Mouse (Mus musculus) liver, embryonic 15.5 days (tissue): Measurements from ENCODE around the gene Zfp740. TPM values are rescaled to one million over a fixed set of nuclear protein-coding genes. Genes with fewer than 3 reads are reported as not detected.

Experiments used
- ATAC-seq: fragments of 200-750 bp; cut with Nextera tagmentation; 2 replicates; pipeline ENCODE4 v1.8.0; 2017; ENCODE audit warnings: moderate number of reproducible peaks, mild to moderate bottlenecking, moderate library complexity; ENCODE audit not compliant: insufficient read depth
- H3K27ac ChIP-seq: fragments of 300-500 bp; sonication (generic); replicated peaks from 2 replicates; pipeline ENCODE4 v1.5.1; 2015; ENCODE audit warnings: mild to moderate bottlenecking, inconsistent platforms
- H3K27me3 ChIP-seq: fragments of 300-500 bp; sonication (generic); 2 replicates; pipeline ENCODE4 v1.6.1; 2015; ENCODE audit warnings: mild to moderate bottlenecking, inconsistent platforms
- H3K36me3 ChIP-seq: fragments of 300-500 bp; sonication (generic); replicated peaks from 2 replicates; pipeline ENCODE4 v1.6.1; 2015; ENCODE audit warnings: moderate library complexity, mild to moderate bottlenecking, inconsistent platforms
- H3K4me1 ChIP-seq: fragments of 300-500 bp; sonication (generic); replicated peaks from 2 replicates; pipeline ENCODE4 v1.6.1; 2015; ENCODE audit warnings: inconsistent platforms
- H3K4me2 ChIP-seq: fragments of 300-500 bp; sonication (generic); 2 replicates; pipeline ENCODE4 v1.6.1; 2015; ENCODE audit warnings: moderate library complexity, mild to moderate bottlenecking, inconsistent platforms
- H3K4me3 ChIP-seq: fragments of 300-500 bp; sonication (generic); replicated peaks from 2 replicates; pipeline ENCODE4 v1.5.1; 2015; ENCODE audit warnings: mild to moderate bottlenecking, inconsistent platforms
- H3K9ac ChIP-seq: fragments of 300-500 bp; sonication (generic); 2 replicates; pipeline ENCODE4 v1.6.1; 2015; ENCODE audit warnings: moderate library complexity, mild to moderate bottlenecking, inconsistent platforms
- H3K9me3 ChIP-seq: fragments of 300-500 bp; sonication (generic); replicated peaks from 2 replicates; pipeline ENCODE4 v1.6.1; 2016; ENCODE audit warnings: inconsistent platforms
- WGBS: fragments of 180-500 bp; shearing (Covaris S2); methylation state at CpG from one replicate; pipeline ENCODE4 v1.1.7; 2015; ENCODE audit warnings: mixed read lengths; ENCODE audit not compliant: insufficient replicate concordance; 5-methylcytosine and 5-hydroxymethylcytosine counted together
- polyA plus RNA-seq: library from polyadenylated mRNA; unstranded; fragments of >200 nt; fragmentation: Nextera tagmentation; extraction: Ambion mirVana; gene quantifications from 2 replicates; pipeline ENCODE4 v1.2.1, GENCODE M21; 2015

Gene Zfp740
- polyA plus RNA-seq, 1 experiment from 2014 or later: 15.3 TPM

GRCm38 (mm10) chr15:102243229-102244190 lies 40.5 kb downstream of the Zfp740 start:
- Histone ChIP-seq H3K4me3 (no peak overlapping the region; the same call in 1 of the 2 replicates), H3K9ac (peak overlapping the region; percentile 21; the same call in 1 of the 2 replicates), H3K27ac (peak overlapping the region; percentile 60), H3K9me3 (no peaks in the 10 kb centered on the region), H3K4me2 (peak overlapping the region; percentile 40), H3K36me3 (no peaks in the 10 kb centered on the region), H3K4me1 (peaks cover 46% of the 10 kb centered on the region), H3K27me3 (peaks cover 94% of the 10 kb centered on the region)
- no peak for ATAC-seq
- WGBS: 13% methylated on average over 22 of the region's 22 CpGs

- peak overlapping the region; percentile 56 for H3K4me3 ChIP-seq
- no peak overlapping the region for H3K9ac ChIP-seq
- ATAC-seq: no peak
- peaks cover 48% of the 10 kb centered on the region for H3K4me1 ChIP-seq
- H3K4me2 ChIP-seq: peak overlapping the region; percentile 74
- peaks cover 94% of the 10 kb centered on the region for H3K27me3 ChIP-seq
- H3K27ac ChIP-seq: 0 out of 2 replicates have a peak overlapping the region, but pooled peaks have one; percentile 60
- no peaks in the 10 kb centered on the region for H3K36me3 ChIP-seq
- no peaks in the 10 kb centered on the region for H3K9me3 ChIP-seq
- WGBS: 39% methylated on average over 19 of the region's 19 CpGs
Measured at GRCm38 (mm10) chr15:102244306-102245191, 41.5 kb downstream of the Zfp740 start.

GRCm38 (mm10) chr15:102245461-102245881 lies 42.4 kb downstream of the Zfp740 start:
- Histone ChIP-seq H3K27me3 (peaks cover 97% of the 10 kb centered on the region), H3K4me2 (peak overlapping the region; percentile 74), H3K9me3 (no peaks in the 10 kb centered on the region), H3K27ac (peak overlapping the region; percentile 80), H3K4me3 (peak overlapping the region; percentile 56), H3K36me3 (no peaks in the 10 kb centered on the region), H3K4me1 (peaks cover 48% of the 10 kb centered on the region), H3K9ac (peak overlapping the region; percentile 33; the same call in 1 of the 2 replicates)
- WGBS: 19% methylated on average over 14 of the region's 14 CpGs
- ATAC-seq: no peak

- H3K27ac ChIP-seq: peak overlapping the region; percentile 80
- H3K27me3 ChIP-seq: peaks cover 97% of the 10 kb centered on the region
- peak overlapping the region; percentile 74 for H3K4me2 ChIP-seq
- H3K9me3 ChIP-seq: no peaks in the 10 kb centered on the region
- H3K4me3 ChIP-seq: peak overlapping the region; percentile 56
- H3K36me3 ChIP-seq: no peaks in the 10 kb centered on the region
- peak overlapping the region; percentile 33; the same call in 1 of the 2 replicates for H3K9ac ChIP-seq
- peak; percentile 53 for ATAC-seq
- H3K4me1 ChIP-seq: peaks cover 48% of the 10 kb centered on the region
- under 1% methylated on average over 38 of the region's 44 CpGs for WGBS
Measured at GRCm38 (mm10) chr15:102245891-102246741, 43.1 kb downstream of the Zfp740 start.

GRCm38 (mm10) chr15:102246866-102247251 lies 43.8 kb downstream of the Zfp740 start:
- WGBS: under 1% methylated on average over 35 of the region's 35 CpGs
- H3K4me1 ChIP-seq: peaks cover 48% of the 10 kb centered on the region
- peaks cover 100% of the 10 kb centered on the region for H3K27me3 ChIP-seq

GRCm38 (mm10) chr15:102247252-102248130 lies 44.4 kb downstream of the Zfp740 start:
- Histone ChIP-seq H3K4me2 (peak overlapping the region; percentile 74), H3K27me3 (peaks cover 100% of the 10 kb centered on the region), H3K27ac (peak overlapping the region; percentile 80), H3K36me3 (no peaks in the 10 kb centered on the region), H3K4me1 (peaks cover 47% of the 10 kb centered on the region), H3K9me3 (no peaks in the 10 kb centered on the region), H3K9ac (peak overlapping the region; percentile 25; the same call in 1 of the 2 replicates), H3K4me3 (peak overlapping the region; percentile 56)
- under 1% methylated on average over 60 of the region's 65 CpGs for WGBS
- peak; percentile 43 for ATAC-seq

More at GRCm38 (mm10) chr15:102246866-102247251, 43.8 kb downstream of the Zfp740 start:
- H3K9me3 ChIP-seq: no peaks in the 10 kb centered on the region
- peak overlapping the region; percentile 74 for H3K4me2 ChIP-seq
- H3K36me3 ChIP-seq: no peaks in the 10 kb centered on the region
- H3K4me3 ChIP-seq: peak overlapping the region; percentile 56
- no peak overlapping the region for H3K9ac ChIP-seq
- peak; percentile 53 for ATAC-seq
- peak overlapping the region; percentile 80 for H3K27ac ChIP-seq

- Histone ChIP-seq H3K4me3 (peak overlapping the region; percentile 56), H3K9ac (0 out of 2 replicates have a peak overlapping the region, but pooled peaks have one; percentile 25), H3K36me3 (no peaks in the 10 kb centered on the region), H3K27ac (0 out of 2 replicates have a peak overlapping the region, but pooled peaks have one; percentile 80), H3K4me2 (peak overlapping the region; percentile 74), H3K9me3 (no peaks in the 10 kb centered on the region), H3K4me1 (peaks cover 39% of the 10 kb centered on the region), H3K27me3 (peaks cover 98% of the 10 kb centered on the region)
- 10% methylated on average over 8 of the region's 8 CpGs for WGBS
- ATAC-seq: no peak
Measured at GRCm38 (mm10) chr15:102248131-102248811, 45.2 kb downstream of the Zfp740 start.

GRCm38 (mm10) chr15:102248812-102249191 lies 45.8 kb downstream of the Zfp740 start:
- Histone ChIP-seq H3K36me3 (no peaks in the 10 kb centered on the region), H3K27me3 (peaks cover 98% of the 10 kb centered on the region), H3K9ac (no peak overlapping the region), H3K27ac (no peak overlapping the region), H3K4me2 (no peak overlapping the region), H3K4me3 (no peak overlapping the region), H3K4me1 (peaks cover 36% of the 10 kb centered on the region), H3K9me3 (no peaks in the 10 kb centered on the region)
- WGBS: 21% methylated on average over 3 of the region's 3 CpGs
- ATAC-seq: no peak

GRCm38 (mm10) chr15:102249251-102249691 lies 46.2 kb downstream of the Zfp740 start:
- peaks cover 98% of the 10 kb centered on the region for H3K27me3 ChIP-seq
- 4% methylated on average over 13 of the region's 13 CpGs for WGBS
- H3K4me3 ChIP-seq: no peak overlapping the region
- H3K36me3 ChIP-seq: no peaks in the 10 kb centered on the region
- peaks cover 35% of the 10 kb centered on the region for H3K4me1 ChIP-seq
- no peak overlapping the region for H3K27ac ChIP-seq
- H3K4me2 ChIP-seq: peak overlapping the region; percentile 30; the same call in 1 of the 2 replicates
- H3K9me3 ChIP-seq: no peaks in the 10 kb centered on the region
- H3K9ac ChIP-seq: no peak overlapping the region
- ATAC-seq: no peak
